Mouse (Mus musculus): ENCODE results near the gene Shf.
"Not testable (repeated sequence)": the region's sequence is repeated elsewhere in the genome, so short reads cannot be mapped to it uniquely, and the experiment has no call there.

The Shf gene

DNA sequence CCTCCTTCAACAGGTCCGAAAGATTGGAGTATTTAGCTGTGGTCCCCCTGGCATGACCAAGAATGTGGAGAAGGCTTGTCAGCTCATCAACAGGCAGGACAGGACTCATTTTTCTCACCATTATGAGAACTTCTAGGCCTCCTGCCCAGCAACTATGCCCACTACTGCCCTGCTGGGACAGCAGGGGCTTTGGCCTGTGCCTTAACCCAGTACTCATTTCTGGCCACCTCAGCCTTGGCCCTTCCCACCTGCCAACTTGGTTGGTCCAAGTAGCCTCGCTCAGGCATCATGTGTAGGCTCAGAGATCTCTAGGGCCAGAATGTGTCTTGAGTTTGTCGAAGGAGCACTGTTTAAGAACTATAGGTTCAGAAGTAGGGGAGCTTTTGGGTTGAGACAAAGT, 21.7 kb downstream of the Shf start:
- no peak for DNase-seq

DNA sequence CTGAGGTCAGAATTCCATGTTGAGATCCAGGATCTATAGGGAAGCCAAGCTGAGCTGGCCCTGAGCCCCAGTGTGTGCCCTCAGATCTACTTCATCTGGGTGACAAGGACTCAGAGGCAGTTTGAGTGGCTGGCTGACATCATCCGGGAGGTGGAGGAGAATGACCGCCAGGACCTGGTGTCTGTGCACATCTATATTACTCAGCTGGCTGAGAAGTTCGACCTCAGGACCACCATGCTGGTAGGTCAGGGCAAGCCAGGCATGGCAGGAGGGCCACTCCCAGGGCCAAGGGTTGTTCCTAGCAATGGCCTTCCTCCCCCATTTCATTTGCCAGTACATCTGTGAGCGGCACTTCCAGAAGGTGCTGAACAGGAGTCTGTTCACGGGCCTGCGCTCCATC, 22.8 kb downstream of the Shf start:
- not testable (repeated sequence) for DNase-seq

DNA sequence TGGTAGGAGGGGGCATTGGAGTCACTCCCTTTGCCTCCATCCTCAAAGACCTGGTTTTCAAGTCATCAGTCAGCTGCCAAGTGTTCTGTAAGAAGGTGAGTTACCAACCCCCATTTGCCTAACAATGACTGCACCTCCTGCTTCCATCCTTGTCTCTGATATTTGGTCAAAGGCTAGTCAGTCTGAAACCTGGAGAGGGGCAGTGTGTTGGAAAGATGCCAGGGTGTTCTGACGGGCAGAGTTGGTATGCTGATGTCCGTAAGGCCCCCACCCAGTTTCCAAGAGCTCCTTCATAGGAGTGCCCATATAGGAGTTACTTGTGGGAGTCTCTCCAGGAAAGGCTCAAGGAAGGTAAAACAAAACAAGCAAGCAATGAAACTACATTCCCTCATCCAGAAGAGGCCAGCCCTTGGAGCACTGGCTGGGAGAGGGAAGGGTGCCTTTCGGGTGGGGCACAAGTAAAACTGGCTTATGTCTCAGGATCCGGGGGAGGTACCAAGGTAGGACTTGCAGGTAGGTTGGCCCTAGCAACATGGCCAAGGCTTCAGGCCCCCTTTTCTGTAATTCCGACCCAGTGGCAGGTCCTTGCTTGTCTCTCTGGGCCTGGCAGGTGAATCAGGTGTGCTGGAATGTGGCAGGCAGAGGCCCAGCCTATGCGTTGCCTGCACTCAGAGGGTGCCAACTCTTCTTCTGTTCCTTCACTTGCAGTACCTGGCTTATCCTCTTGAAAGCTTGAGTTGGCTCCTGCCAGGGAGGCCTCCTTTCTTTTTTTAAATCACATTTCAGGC, 23.7 kb downstream of the Shf start:
- no peak for DNase-seq

DNA sequence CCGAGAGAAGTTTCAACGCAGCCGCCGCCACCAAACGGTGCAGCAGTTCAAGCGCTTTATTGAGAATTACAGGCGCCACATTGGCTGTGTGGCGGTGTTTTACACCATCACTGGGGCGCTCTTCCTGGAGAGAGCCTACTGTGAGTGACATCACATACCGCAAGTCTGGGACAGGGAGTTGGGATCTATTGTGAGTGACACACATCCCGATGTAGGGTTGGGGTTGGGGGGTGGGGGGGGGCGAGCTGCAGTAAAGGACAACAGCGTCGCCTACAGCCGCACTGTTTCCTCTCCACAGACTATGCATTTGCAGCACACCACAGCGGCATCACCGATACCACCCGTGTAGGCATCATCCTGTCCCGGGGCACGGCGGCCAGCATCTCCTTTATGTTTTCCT, 31.7 kb downstream of the Shf start:
- DNase-seq = no peak

DNA sequence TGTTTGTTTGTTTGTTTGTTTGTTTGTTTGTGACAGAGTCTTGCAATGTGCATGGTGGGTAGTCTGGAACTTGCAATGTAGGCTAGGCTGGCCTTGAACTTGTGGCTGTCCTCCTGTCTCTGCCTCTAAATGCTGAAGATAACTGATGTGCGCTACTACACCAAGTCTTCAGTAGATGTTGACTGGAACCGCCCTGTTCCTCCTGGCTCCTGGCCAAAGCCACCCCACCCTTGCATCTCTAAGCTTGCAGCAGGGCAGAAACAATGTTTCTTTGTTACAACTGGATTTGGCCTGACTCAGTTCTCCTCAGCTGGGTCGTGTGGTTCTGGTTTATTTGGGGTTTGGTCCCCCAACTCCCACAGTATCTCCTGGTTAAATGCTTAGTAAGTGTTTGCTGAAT, 34.8 kb downstream of the Shf start:
- peak; percentile 32 to 46 for DNase-seq

DNA sequence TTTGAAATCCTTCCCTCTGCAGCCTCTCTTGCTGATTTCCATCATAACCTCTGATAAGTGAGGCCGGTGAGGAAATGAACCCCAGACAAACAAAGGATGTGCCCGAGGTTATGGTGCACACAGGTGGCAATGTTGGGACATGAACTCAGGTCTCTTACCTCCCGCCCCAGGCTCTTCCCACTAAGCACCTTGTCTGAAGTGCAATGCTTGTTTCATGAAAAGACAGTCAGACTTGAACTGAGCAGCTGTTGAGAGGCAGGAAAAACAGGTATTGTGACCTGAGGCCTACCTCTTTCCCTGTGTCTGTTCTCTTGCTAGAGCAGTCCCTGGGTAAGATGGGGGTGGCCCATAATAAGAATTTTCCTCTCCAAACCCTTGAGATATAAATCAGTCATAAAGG, 36.7 kb downstream of the Shf start:
- DNase-seq = no peak

DNA sequence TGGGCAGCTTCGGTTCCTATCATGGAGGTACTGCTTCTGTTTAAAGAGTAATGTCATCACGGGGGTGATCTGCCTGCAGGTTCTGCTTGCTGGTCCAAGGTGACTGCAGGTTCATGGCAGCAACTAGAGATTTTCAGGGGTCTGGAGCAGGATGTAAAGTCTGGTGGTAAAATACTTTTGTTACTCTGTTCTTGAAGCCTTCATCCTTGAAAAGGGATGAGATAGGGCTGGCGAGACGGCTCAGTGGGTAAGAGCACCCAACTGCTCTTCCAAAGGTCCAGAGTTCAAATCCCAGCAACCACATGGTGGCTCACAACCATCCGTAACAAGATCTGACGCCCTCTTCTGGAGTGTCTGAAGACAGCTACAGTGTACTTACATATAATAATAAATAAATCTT, 38.6 kb downstream of the Shf start:
- DNase-seq = not testable (repeated sequence)

DNA sequence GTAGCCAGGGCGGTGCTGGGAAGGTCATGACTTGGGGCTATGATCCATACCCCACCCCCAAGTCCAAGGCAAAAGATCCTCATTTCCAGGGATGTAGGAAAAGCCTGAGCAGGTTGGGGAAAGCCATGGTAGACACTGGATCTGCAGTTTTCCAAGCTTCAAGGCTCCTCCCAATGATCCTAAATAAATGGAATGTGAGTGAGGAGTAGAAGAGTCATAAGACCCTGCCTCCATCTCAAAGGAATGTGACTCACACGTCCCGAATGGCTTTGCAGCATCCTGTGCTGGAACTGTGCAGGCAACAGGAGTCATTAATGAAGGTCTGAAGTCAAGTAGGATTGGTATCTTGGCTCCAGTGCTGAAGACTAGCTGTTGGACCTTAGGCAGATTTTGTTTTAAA, 41.0 kb downstream of the Shf start:
- no peak for DNase-seq

DNA sequence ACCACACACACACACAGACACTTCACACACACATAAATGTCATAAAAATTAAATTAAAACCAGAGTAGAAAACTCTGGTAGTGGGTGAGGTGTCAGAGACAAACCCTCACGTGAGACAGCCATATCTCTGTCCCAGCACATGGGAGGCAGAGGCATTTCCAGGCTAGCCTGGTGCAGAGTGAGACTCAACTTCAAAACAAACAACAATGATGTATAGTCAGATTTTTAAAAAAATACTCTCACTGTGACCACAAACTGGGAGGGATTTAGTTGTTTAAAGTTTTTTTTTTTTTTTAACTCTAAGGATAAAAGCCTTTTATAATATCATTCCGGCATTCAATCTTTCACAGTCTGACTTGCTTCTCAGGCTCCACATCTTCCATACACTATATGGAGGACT, 43.6 kb downstream of the Shf start:
- no peak for DNase-seq

DNA sequence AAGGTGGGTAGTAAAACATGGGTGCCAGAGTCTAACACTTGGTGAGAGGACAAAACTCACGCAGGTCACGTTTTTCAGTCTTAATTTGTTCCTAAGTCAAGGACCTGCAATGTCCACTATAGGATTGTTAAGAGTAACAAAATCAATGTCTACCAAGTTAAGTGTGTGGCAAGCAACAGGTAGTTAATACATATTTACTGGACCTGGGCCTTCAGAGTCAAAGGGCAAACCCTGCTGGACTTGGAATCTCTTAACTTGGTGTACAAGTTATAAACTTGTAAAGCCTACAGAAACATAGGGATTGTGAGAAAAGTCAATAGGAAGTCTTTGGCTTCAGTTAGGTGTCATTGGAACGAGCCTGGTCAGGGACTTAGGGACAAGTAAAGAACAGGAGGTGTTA, 44.4 kb downstream of the Shf start:
- DNase-seq = no peak

DNA sequence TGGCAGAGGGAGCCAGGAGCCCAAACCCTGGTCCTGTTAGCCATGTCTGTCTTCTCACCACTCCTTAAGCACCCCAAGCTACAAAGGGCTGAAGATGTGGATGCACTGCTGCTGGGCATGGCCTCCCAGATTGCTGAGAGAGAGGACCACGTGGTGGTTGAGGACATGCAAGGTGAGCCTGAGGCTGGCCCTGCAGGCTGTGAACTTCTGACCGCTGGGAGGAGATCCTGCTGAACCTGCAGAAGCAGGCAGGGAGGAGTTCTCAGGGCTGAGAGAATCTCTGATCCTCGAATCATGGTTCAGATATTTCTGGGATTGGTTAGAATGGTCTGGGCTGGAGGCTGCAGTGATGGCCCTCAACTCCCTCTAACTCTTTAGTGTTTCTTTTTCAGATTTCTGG, 45.0 kb downstream of the Shf start:
- no peak for DNase-seq

DNA sequence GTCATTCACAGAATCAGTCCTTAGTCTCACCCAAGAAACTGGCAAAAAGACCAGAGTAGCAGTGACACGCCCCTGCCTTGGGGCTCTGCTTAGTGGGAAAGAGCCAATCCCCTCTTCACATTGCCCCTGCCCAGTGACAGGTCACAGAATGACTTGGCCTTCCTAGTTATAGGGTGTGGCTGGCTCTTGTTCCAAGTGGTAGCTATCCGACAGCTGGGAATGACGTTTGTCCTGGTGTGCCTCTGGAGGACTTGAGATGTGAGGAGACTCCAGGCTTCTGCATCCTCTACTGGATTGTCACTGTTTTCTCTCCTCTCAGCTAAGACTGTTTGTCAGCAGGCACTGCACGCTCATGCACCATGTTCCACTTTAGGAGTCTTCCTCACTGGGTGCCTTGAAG, 51.6 kb downstream of the Shf start:
- no peak for DNase-seq

DNA sequence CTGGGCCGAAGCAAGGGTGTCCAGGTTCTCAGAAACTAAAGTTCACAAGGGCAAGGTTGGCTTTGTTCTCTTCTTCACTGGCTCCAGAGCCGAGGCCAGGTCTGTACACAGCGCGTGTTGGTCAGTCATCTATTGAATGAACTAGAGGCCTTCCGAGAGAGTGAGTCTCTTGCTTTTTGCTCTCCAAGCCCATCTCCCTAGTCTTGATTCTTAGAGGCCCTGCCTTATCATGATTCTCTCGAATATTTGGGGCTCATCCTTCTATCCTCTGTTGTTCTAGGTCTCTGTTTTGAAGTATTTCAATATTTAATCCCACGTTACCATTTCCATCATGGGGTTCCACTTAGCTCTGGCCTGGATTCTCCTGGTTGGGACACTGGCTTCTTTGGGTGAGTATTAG, 53.6 kb downstream of the Shf start, which contains the start of gene Duox1:
Gene Duox1, plus strand, starts transcription at position 301 of the 400 bp plus-strand sequence.
- no peak for DNase-seq

DNA sequence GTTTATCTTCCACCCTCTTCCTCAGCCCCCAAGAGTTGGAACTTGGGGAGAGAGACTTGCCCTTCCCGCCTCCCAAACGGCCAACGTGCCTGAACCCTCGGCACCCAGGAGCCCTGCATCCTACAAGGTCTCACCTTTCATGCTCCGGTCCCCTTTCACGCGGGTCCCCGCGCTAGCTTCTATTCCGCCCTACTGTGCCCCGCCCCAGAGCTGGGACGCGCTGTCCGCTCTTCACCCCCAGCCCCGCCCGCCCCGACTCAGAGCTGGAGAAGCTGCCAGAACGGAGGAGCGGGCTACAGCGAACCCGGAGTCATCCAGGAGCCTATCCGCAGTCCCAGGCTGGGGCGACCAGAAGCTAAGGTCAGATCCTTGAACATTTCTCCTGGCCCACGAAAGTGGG, 55.4 kb downstream of the Shf start, which contains the start of gene Duoxa1:
Gene Duoxa1, minus strand, starts transcription at position 195 of the 400 bp plus-strand sequence.
- DNase-seq = peak in 1 of 2 experiments; percentile 22

DNA sequence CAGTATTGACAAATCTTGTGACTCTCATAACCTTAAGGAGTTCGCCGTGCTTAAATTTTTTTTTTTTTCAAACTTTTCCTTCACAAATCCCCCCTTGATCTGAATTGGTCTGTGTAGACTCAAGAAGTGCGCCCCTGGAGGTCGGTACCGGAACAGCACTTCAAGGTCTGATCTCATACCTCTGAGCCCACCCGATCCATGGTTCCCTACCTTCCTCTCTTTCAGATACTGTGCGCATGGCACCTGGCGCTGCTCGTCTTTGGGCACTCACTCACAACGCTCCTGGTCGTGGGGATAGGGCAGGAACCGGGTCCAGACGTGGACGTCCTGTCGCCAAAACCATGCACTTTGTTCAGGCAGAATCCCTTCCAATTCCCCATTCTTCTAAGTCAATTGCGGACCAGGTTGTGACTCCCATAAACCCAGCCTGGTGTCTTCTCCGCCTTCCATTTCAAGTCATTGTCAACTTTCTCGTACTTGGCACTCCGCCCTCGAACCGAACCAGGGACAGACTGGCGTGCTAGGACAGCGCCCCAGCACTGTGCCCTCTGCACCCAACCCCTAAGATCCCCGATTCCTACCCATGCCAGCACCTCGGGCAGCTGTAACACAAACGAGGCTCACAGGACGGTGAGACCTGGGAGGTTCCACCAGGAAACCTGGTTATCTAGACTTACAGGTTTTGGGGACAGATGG, 56.1 kb downstream of the Shf start:
- peak; percentile 85 to 88 for DNase-seq

DNA sequence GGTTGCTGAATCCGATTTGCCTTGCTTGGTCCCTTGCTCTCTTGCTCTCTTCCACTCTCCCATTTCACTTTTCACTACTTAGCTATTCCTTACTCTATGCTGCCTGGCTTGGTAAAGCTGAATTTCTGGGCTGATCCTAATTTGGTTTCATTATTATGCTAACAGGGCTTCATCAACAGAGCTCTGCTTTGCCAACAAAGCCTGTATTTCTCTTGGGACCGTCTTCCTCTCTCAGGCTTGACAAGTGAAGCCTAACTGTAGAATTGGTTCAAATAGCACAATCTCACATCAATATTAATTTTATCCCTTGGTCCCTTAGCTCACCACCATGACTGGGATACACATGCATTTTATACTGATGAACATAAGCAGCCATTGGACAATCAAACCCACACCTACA, 57.4 kb downstream of the Shf start:
- DNase-seq = no peak

DNA sequence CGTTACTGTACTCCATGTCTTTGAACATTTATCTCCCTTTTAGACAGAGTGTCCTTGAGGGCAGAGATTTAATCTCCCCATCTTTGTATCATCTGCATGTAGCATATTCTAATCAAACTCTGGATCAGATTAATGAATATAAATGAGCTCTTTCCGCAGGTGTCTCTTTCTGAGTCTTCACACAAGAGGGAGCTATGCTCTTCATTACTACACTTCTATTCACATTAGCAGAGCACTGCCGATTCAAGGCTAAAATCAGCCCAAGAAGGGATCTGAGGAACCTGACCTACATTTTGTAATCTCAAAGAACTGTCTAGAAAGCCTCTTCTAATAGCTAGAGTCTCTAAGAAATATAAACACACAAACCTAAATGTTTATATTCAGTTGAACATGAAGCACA, 59.3 kb downstream of the Shf start:
- DNase-seq = no peak

DNA sequence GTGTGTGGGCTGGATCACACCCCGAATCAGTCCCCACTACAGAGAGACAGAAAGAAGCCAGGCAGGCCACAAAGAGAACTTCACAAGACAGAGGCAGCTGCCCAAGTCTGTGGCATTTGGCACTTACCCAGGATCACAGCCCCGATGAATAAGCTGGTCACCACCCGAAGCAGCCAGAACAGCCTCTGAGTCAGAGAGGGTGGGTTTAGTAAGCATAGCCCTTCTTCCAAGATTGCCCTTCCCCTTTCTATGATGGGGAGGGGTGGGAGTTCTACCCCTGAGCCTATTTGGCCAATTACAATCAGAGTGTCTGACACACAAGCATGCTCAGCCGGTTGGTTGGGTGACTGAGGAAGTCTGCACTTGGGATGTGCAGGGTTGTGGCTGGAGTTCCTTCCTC, 62.8 kb downstream of the Shf start:
- DNase-seq = no peak

DNA sequence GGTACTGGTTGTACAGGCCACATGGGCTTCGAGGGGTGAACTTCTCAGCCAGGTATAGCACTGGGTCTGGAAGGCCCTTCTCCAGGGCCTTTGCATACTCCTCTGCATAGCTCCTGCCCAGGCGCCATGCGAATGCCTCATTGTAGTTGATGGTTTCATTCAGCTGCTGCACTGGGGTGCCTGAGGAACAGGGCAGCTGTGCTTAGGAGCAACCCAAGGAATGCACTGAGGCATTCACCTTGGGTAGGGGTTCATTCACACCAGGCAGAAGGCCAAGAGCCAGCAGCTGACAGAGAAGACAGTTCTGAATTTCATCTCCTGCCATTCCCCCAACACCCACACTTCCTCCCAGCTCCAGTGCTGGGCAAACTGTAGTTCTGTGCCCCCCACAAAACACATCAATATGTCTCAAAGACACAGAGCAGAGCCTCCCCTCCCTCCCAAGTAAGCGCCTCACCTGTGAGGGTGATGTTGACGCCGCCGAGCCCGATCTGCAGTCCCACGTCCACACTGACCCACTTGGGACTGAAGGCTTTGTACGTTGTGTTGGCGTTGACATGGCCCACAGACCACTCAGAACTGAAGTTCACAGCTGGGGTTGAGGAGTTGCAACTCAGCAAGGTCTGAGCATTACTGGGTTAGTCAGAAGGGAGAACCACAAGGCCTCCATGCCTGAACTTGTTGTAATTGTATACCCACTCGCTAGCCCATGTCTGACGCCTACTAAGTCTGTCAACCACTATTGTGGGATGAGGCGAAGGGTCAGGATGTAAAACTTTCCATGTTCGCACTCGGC, 63.7 kb downstream of the Shf start:
- no peak for DNase-seq

DNA sequence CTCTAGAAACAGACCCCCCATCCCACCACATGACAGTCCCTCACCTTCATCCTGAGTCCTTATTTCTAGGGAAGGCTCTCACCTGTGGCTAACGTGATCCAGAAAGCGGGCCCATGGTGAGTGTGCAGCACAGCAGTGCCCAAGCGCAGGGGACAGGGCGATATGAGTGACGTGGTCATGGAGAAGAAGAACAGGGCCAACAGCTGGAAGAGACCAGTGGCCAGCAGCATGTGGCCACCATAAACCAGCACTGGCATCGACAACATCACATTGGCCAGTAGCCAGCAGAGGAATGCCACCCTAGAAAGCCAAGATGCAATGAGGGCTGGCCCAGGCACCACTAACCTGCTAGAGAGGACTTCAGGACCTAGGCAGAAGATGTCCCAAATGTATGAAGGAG, 64.4 kb downstream of the Shf start:
- DNase-seq = no peak

DNA sequence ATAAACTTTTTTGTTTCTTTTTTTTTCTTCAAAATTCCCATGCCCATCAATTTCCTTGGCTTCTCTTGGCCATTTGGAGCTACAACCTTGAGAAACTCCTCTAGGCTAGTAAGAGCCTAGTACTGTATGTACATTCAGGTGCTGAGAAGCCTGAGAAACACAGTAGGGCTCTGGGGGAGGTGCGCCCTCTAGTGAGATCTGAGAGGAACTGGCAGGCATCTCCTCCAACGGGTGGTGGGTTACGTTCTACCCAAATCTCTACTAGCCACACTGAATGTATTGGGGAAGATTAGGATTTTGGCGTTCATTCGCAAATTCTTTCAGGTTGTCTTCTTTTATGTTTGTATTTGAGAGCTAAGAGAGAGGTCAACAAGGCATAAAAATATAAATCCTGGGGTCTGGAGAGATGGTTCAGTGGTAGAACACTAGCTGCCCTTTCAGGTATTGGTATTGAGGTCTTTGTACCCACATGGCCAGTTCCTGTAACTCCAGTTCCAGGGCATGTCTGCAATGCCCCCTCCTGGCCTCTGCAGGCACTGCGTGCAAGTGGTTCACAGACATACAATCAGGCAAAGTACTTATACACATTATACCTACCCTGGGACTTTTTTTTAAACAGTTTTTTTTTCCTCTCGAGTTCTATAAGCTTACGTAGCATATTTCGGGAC, 66.3 kb downstream of the Shf start:
- peak; percentile 75 to 80 for DNase-seq

DNA sequence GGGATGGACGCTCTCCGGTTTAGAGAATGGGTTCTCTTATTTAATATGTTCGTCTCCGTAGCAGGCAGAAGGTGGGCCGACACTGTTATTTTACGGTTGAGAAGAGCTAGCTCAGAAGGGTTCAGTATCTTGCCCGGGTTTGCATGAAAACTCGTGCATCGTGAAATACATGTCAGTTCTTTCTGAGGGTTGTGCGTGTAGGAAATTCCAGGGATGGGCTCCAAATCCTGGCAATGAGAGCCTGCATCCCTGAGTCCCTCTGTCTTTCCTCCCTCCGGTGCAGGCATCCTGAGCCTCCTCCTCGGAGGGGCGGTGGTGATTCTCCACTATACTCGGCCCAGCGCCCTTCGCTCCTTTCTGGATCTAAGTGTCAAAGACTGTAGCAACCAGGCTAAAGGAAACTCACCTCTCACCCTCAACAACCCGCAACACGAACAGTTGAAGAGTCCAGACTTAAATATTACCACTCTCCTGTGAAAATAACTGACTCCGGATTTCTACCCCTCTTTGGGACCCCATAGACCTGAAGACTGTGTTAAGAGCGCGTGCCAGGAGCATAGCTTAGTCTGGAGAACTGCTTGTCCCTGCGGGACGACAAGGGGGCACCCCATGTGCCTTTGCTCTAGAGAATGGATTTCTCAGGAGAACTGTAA, 66.9 kb downstream of the Shf start:
- no peak for DNase-seq

All from kidney, postnatal 4 days (tissue).